Mouse (Mus musculus) hindbrain, embryonic 14.5 days (tissue): ENCODE measurements at regions not wholly inside any gene's neighbourhood (a gene's known extent, or its start where the extent isn't known, plus 50 kb on each side); places are given as distances from the start of the nearest gene placed in this dataset.
A peak's percentile ranks its signal among the peaks of the same experiment; 100 is the strongest.

Experiments
- ATAC-seq: fragments of 200-750 bp; cut with Nextera tagmentation; 2 replicates; pipeline ENCODE4 v1.8.0; 2017; ENCODE audit warnings: moderate number of reproducible peaks, mild to moderate bottlenecking, moderate TSS enrichment, moderate library complexity; ENCODE audit not compliant: low FRiP score
- DNase-seq: peaks from one replicate; pipeline ENCODE4 v3.0.0-alpha.2; 2015; ENCODE audit warnings: low spot score
- H3K27ac ChIP-seq: fragments of 300-500 bp; sonication (generic); 2 replicates; pipeline ENCODE4 v1.5.1; 2014; ENCODE audit warnings: mild to moderate bottlenecking, moderate library complexity
- H3K27me3 ChIP-seq: fragments of 300-500 bp; sonication (generic); 2 replicates; pipeline ENCODE4 v1.6.1; 2014; ENCODE audit warnings: mild to moderate bottlenecking, low read length, mixed read lengths; ENCODE audit not compliant: control insufficient read depth, insufficient read depth
- H3K36me3 ChIP-seq: fragments of 300-500 bp; sonication (generic); replicated peaks from 2 replicates; pipeline ENCODE4 v1.6.1; 2014; ENCODE audit not compliant: control insufficient read depth, insufficient read depth
- H3K4me1 ChIP-seq: fragments of 300-500 bp; sonication (generic); replicated peaks from 2 replicates; pipeline ENCODE4 v1.6.1; 2014; ENCODE audit warnings: antibody characterized with exemption, low read length, mixed read lengths; ENCODE audit not compliant: control insufficient read depth, insufficient read depth
- H3K4me2 ChIP-seq: fragments of 300-500 bp; sonication (generic); replicated peaks from 2 replicates; pipeline ENCODE4 v1.6.1; 2014; ENCODE audit warnings: mild to moderate bottlenecking, moderate library complexity
- H3K4me3 ChIP-seq: fragments of 300-500 bp; sonication (generic); replicated peaks from 2 replicates; pipeline ENCODE4 v1.5.1; 2014; ENCODE audit warnings: mild to moderate bottlenecking, low read length
- H3K9ac ChIP-seq: fragments of 300-500 bp; sonication (generic); 2 replicates; pipeline ENCODE4 v1.6.1; 2014
- H3K9me3 ChIP-seq: fragments of 300-500 bp; sonication (generic); 2 replicates; pipeline ENCODE4 v1.6.1; 2016; ENCODE audit warnings: low read length; ENCODE audit not compliant: control insufficient read depth
- WGBS: fragments of 180-500 bp; shearing (Covaris S2); extraction: QIAGEN DNeasy Blood & Tissue Kit; methylation state at CpG from one replicate; pipeline ENCODE4 v1.1.7; 2014; 5-methylcytosine and 5-hydroxymethylcytosine counted together

DNA sequence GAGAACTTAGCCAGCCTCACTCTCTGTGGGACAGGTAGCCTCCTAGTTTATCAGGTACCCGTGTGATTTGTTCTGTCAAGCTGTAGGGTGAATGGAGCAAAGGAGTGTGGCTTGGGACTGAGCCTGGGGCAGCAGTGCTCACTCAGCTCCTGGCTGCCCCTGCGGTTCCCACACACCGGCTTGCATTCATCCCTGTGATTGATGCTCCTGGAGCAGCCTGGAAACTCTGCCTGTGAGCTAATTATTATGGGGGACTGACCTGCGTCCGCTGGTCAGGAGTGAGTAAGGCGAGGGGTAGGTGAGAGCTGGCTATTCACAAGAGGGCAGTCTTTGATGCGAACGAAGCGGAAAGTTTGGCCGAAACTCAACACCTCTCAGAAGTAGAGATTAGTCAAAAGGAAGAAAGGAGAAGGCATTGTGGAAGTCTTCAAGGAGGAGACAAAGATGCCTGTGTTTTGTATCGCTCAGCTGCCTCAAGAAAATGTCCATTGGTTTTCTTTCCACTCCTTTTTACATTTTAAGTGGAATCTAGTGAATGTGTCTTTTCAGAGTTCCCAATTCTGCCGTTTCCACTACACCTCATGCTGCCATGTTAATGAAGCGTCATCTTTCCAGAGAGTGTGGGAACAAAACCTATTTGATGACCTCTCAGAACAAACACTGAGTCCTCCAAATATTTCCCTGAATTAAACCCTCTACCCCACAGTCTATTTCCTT lies 142.7 kb upstream of the Car8 start:
- 21% methylated on average over 13 of the region's 13 CpGs for WGBS
- ATAC-seq (peak; percentile 71), DNase-seq (no peak)
- Histone ChIP-seq H3K9ac (no peak overlapping the region), H3K4me1 (no peaks in the 10 kb centered on the region), H3K4me2 (no peak overlapping the region), H3K4me3 (no peak overlapping the region), H3K36me3 (no peaks in the 10 kb centered on the region), H3K9me3 (no peaks in the 10 kb centered on the region), H3K27ac (no peak overlapping the region), H3K27me3 (no peaks in the 10 kb centered on the region)

DNA sequence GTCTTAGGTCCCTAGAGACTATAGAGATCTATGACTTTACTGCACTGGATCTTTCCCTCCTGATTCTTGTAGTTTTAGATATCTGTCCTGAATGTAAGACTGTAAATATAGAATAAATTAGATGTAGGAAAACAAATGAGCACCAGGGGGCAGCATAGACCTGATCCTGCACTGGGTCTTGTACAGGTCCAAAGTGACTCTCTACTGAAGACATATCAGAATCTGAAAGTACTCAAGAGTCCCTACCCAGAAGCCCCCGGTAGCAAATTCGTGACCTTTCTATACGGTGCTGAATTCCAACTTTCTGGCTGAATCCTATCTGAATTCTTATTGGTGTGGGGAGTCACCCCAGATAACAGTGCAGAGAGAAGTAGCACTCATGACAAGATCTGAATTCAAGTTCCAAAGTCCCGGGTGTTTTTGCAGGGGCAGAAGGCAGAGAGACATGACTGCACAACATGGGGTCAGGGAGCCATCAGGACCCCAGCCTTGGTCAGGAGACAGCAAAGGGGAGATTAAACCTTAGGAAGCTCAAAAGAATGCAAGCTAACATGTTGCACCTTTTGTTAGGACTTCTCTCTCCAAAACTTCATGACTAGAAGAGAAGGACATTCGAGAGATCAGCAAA lies 142.0 kb upstream of the Car8 start:
- 62% methylated on average over 5 of the region's 5 CpGs for WGBS
- H3K4me1 ChIP-seq: no peaks in the 10 kb centered on the region
- H3K4me3 ChIP-seq: no peak overlapping the region
- H3K27ac ChIP-seq: no peak overlapping the region
- H3K9me3 ChIP-seq: no peaks in the 10 kb centered on the region
- no peaks in the 10 kb centered on the region for H3K36me3 ChIP-seq
- no peaks in the 10 kb centered on the region for H3K27me3 ChIP-seq
- H3K4me2 ChIP-seq: no peak overlapping the region
- DNase-seq (peak; percentile 92), ATAC-seq (peak; percentile 71)
- H3K9ac ChIP-seq: no peak overlapping the region

- H3K9me3 ChIP-seq: no peaks in the 10 kb centered on the region
- no peaks in the 10 kb centered on the region for H3K27me3 ChIP-seq
- ATAC-seq (peak; percentile 58; the same call in 1 of the 2 replicates), DNase-seq (no peak)
- WGBS: 72% methylated on average over 6 of the region's 6 CpGs
- no peak overlapping the region for H3K4me3 ChIP-seq
- no peak overlapping the region for H3K27ac ChIP-seq
- H3K9ac ChIP-seq: no peak overlapping the region
- H3K4me1 ChIP-seq: no peaks in the 10 kb centered on the region
- no peak overlapping the region for H3K4me2 ChIP-seq
- H3K36me3 ChIP-seq: no peaks in the 10 kb centered on the region
These were observed 136.1 kb upstream of the Car8 start for GRCm38 (mm10) chr4:8374737-8375489.

DNA sequence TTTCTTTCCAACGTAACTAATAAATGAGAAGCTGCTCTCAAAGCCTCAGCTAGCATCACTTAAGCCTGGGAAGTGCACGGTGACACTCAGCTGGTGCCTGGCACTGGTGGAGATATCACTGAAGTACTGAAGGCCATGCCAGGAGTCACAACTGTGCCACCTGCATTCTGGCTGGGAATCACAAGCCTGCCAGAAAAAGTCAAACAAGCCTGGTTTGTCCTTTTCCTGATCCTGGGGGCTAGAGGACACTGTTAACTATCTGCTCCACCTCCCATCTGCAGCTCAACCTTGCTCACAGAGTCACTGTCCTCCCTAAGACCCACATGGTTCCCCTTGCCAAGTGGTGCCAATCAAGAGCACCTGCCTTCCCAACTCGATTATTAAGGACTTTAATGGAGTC lies 135.2 kb upstream of the Car8 start:
- ATAC-seq (no peak), DNase-seq (no peak)
- H3K36me3 ChIP-seq: no peaks in the 10 kb centered on the region
- H3K27me3 ChIP-seq: no peaks in the 10 kb centered on the region
- no peak overlapping the region for H3K4me3 ChIP-seq
- H3K9ac ChIP-seq: no peak overlapping the region
- no peak overlapping the region for H3K27ac ChIP-seq
- 81% methylated on average over 3 of the region's 3 CpGs for WGBS
- H3K4me2 ChIP-seq: no peak overlapping the region
- no peaks in the 10 kb centered on the region for H3K4me1 ChIP-seq
- H3K9me3 ChIP-seq: no peaks in the 10 kb centered on the region

DNA sequence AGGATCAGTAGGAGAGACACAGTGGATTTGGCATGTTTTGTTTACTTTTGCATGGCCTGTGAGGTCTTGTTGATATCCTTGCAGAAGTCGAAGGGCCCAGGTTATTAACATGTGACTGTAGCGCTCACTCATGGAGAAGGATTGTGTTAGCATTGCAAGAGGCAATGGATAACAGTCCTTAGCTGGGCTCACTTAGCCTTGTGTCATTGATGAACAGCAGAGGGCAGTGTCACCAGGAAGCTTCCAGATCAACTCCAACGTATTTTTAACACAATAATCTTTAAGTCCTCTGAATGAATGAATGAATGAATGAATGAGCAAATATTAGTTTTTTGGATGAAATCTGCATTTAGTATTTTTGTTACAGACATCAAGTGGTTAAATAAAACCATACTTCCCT lies 133.2 kb upstream of the Car8 start:
- Histone ChIP-seq H3K27ac (no peak overlapping the region), H3K36me3 (no peaks in the 10 kb centered on the region), H3K27me3 (no peaks in the 10 kb centered on the region), H3K4me1 (no peaks in the 10 kb centered on the region), H3K9me3 (no peaks in the 10 kb centered on the region), H3K4me2 (no peak overlapping the region), H3K9ac (no peak overlapping the region), H3K4me3 (no peak overlapping the region)
- DNase-seq (no peak), ATAC-seq (no peak)
- WGBS: 69% methylated on average over 3 of the region's 3 CpGs

- DNase-seq: no peak
- H3K36me3 ChIP-seq: no peaks in the 10 kb centered on the region
- no peak overlapping the region for H3K4me2 ChIP-seq
- H3K4me1 ChIP-seq: no peaks in the 10 kb centered on the region
- no peak overlapping the region for H3K4me3 ChIP-seq
- ATAC-seq: no peak
- no peak overlapping the region for H3K9ac ChIP-seq
- H3K27ac ChIP-seq: no peak overlapping the region
- 74% methylated on average over 9 of the region's 9 CpGs for WGBS
- no peaks in the 10 kb centered on the region for H3K27me3 ChIP-seq
- H3K9me3 ChIP-seq: no peaks in the 10 kb centered on the region
These were observed 131.9 kb upstream of the Car8 start for GRCm38 (mm10) chr4:8370786-8371185.

GRCm38 (mm10) chr4:8367487-8368276 lies 128.8 kb upstream of the Car8 start:
- H3K36me3 ChIP-seq: no peaks in the 10 kb centered on the region
- ATAC-seq (peak; percentile 85), DNase-seq (peak; percentile 88)
- H3K27me3 ChIP-seq: no peaks in the 10 kb centered on the region
- H3K4me3 ChIP-seq: no peak overlapping the region
- 66% methylated on average over 13 of the region's 13 CpGs for WGBS
- H3K27ac ChIP-seq: no peak overlapping the region
- H3K9ac ChIP-seq: no peak overlapping the region
- H3K4me2 ChIP-seq: no peak overlapping the region
- no peaks in the 10 kb centered on the region for H3K4me1 ChIP-seq
- no peaks in the 10 kb centered on the region for H3K9me3 ChIP-seq

DNA sequence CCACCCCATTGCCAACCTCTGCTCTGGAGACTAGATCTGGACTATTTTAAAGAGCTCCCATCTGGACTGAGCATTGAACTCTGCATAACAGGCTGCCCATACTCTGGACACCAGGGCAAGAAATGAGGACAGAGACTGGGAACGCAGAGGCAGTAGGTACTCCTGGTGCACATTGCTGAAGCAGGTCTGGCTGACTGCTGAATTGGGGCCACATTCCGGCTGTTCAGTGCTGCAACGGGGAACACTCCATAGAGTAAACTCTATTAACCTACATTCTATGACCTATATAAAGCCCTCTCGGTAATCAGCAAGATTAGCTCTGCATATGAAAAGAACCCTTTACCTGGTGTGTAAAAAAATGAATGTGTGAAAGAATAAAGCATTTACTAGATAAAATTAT lies 128.1 kb upstream of the Car8 start:
- Histone ChIP-seq H3K9me3 (no peaks in the 10 kb centered on the region), H3K4me3 (no peak overlapping the region), H3K36me3 (no peaks in the 10 kb centered on the region), H3K27ac (no peak overlapping the region), H3K27me3 (no peaks in the 10 kb centered on the region), H3K4me2 (no peak overlapping the region), H3K9ac (no peak overlapping the region), H3K4me1 (no peaks in the 10 kb centered on the region)
- no peak for DNase-seq
- WGBS: 76% methylated on average over 4 of the region's 4 CpGs
- ATAC-seq: no peak; the same call in 1 of the 2 replicates

GRCm38 (mm10) chr4:8362409-8362808 lies 123.6 kb upstream of the Car8 start:
- Histone ChIP-seq H3K36me3 (no peaks in the 10 kb centered on the region), H3K4me1 (no peaks in the 10 kb centered on the region), H3K4me2 (no peak overlapping the region), H3K4me3 (no peak overlapping the region), H3K9me3 (no peaks in the 10 kb centered on the region), H3K27ac (no peak overlapping the region), H3K27me3 (no peaks in the 10 kb centered on the region), H3K9ac (no peak overlapping the region)
- no peak for ATAC-seq
- DNase-seq: no peak
- WGBS: 67% methylated on average over 4 of the region's 4 CpGs
